Mouse (Mus musculus): ENCODE measurements around the gene Btbd9. TPM values are rescaled to one million over a fixed set of nuclear protein-coding genes. Genes with fewer than 3 reads are reported as not detected.

Btbd9 gene
- polyA plus RNA-seq, 1 experiment from 2014 or later = 135 TPM

GRCm38 (mm10) chr17:30188031-30188981, 388.0 kb downstream of the Btbd9 start:
- peak overlapping the region; percentile 73 for H3K27ac ChIP-seq (ENCODE audit: low read depth, low read length)
- peaks cover 35% of the 10 kb centered on the region for H3K4me1 ChIP-seq (ENCODE audit: control insufficient read depth, insufficient read depth, low read depth, low read length)
- no peaks in the 10 kb centered on the region for H3K9me3 ChIP-seq (ENCODE audit: control insufficient read depth, low read length)
- H3K4me2 ChIP-seq (ENCODE audit: low read length) = peak overlapping the region; percentile 13
- peak; percentile 81 for ATAC-seq
- H3K9ac ChIP-seq (ENCODE audit: low read depth, low read length) = no peak overlapping the region
- H3K4me3 ChIP-seq (ENCODE audit: low read length) = no peak overlapping the region
- no peaks in the 10 kb centered on the region for H3K27me3 ChIP-seq (replicated peaks; ENCODE audit: control insufficient read depth, insufficient read depth, low read length)
- WGBS = 11% methylated on average over 20 of the region's 20 CpGs
- H3K36me3 ChIP-seq (ENCODE audit: control insufficient read depth, insufficient read depth, low read length) = no peaks in the 10 kb centered on the region

GRCm38 (mm10) chr17:30187581-30187980, 388.7 kb downstream of the Btbd9 start:
- Histone ChIP-seq H3K9me3 (ENCODE audit: control insufficient read depth, low read length) (no peaks in the 10 kb centered on the region), H3K4me3 (ENCODE audit: low read length) (no peak overlapping the region), H3K9ac (ENCODE audit: low read depth, low read length) (no peak overlapping the region), H3K27me3 (replicated peaks; ENCODE audit: control insufficient read depth, insufficient read depth, low read length) (no peaks in the 10 kb centered on the region), H3K4me1 (ENCODE audit: control insufficient read depth, insufficient read depth, low read depth, low read length) (peaks cover 35% of the 10 kb centered on the region), H3K4me2 (ENCODE audit: low read length) (peak overlapping the region; percentile 8), H3K36me3 (ENCODE audit: control insufficient read depth, insufficient read depth, low read length) (no peaks in the 10 kb centered on the region), H3K27ac (ENCODE audit: low read depth, low read length) (peak overlapping the region; percentile 73)
- ATAC-seq = no peak; the same call in 1 of the 2 replicates
- WGBS = 26% methylated on average over 5 of the region's 5 CpGs

GRCm38 (mm10) chr17:30187154-30187553, 389.1 kb downstream of the Btbd9 start:
- H3K36me3 ChIP-seq (ENCODE audit: control insufficient read depth, insufficient read depth, low read length) = no peaks in the 10 kb centered on the region
- H3K27ac ChIP-seq (ENCODE audit: low read depth, low read length) = no peak overlapping the region
- no peak for ATAC-seq
- no peaks in the 10 kb centered on the region for H3K9me3 ChIP-seq (ENCODE audit: control insufficient read depth, low read length)
- no peak overlapping the region for H3K4me3 ChIP-seq (ENCODE audit: low read length)
- no peak overlapping the region for H3K4me2 ChIP-seq (ENCODE audit: low read length)
- H3K4me1 ChIP-seq (ENCODE audit: control insufficient read depth, insufficient read depth, low read depth, low read length) = peaks cover 35% of the 10 kb centered on the region
- no peaks in the 10 kb centered on the region for H3K27me3 ChIP-seq (replicated peaks; ENCODE audit: control insufficient read depth, insufficient read depth, low read length)
- WGBS = 92% methylated on average over 6 of the region's 6 CpGs
- no peak overlapping the region for H3K9ac ChIP-seq (ENCODE audit: low read depth, low read length)

GRCm38 (mm10) chr17:30183561-30183960, 392.7 kb downstream of the Btbd9 start:
- 62% methylated on average over 6 of the region's 6 CpGs for WGBS
- no peak overlapping the region for H3K4me3 ChIP-seq (ENCODE audit: low read length)
- H3K27ac ChIP-seq (ENCODE audit: low read depth, low read length) = no peak overlapping the region

GRCm38 (mm10) chr17:30182063-30182462, 394.2 kb downstream of the Btbd9 start:
- ATAC-seq = no peak
- H3K27ac ChIP-seq (ENCODE audit: low read depth, low read length) = no peak overlapping the region
- no peak overlapping the region for H3K4me3 ChIP-seq (ENCODE audit: low read length)
- no peak overlapping the region for H3K4me2 ChIP-seq (ENCODE audit: low read length)
- no peaks in the 10 kb centered on the region for H3K36me3 ChIP-seq (ENCODE audit: control insufficient read depth, insufficient read depth, low read length)
- peaks cover 8% of the 10 kb centered on the region for H3K4me1 ChIP-seq (ENCODE audit: control insufficient read depth, insufficient read depth, low read depth, low read length)
- no peak overlapping the region for H3K9ac ChIP-seq (ENCODE audit: low read depth, low read length)
- 83% methylated on average over 2 of the region's 2 CpGs for WGBS
- no peaks in the 10 kb centered on the region for H3K9me3 ChIP-seq (ENCODE audit: control insufficient read depth, low read length)
- H3K27me3 ChIP-seq (replicated peaks; ENCODE audit: control insufficient read depth, insufficient read depth, low read length) = no peaks in the 10 kb centered on the region

More at GRCm38 (mm10) chr17:30183561-30183960, 392.7 kb downstream of the Btbd9 start:
- no peak overlapping the region for H3K9ac ChIP-seq (ENCODE audit: low read depth, low read length)
- no peaks in the 10 kb centered on the region for H3K36me3 ChIP-seq (ENCODE audit: control insufficient read depth, insufficient read depth, low read length)
- H3K4me2 ChIP-seq (ENCODE audit: low read length) = no peak overlapping the region
- H3K9me3 ChIP-seq (ENCODE audit: control insufficient read depth, low read length) = no peaks in the 10 kb centered on the region
- no peaks in the 10 kb centered on the region for H3K27me3 ChIP-seq (replicated peaks; ENCODE audit: control insufficient read depth, insufficient read depth, low read length)
- no peak for ATAC-seq
- peaks cover 18% of the 10 kb centered on the region for H3K4me1 ChIP-seq (ENCODE audit: control insufficient read depth, insufficient read depth, low read depth, low read length)

- Histone ChIP-seq H3K36me3 (ENCODE audit: control insufficient read depth, insufficient read depth, low read length) (no peaks in the 10 kb centered on the region), H3K9ac (ENCODE audit: low read depth, low read length) (no peak overlapping the region), H3K27ac (ENCODE audit: low read depth, low read length) (no peak overlapping the region), H3K4me2 (ENCODE audit: low read length) (no peak overlapping the region), H3K27me3 (replicated peaks; ENCODE audit: control insufficient read depth, insufficient read depth, low read length) (no peaks in the 10 kb centered on the region), H3K9me3 (ENCODE audit: control insufficient read depth, low read length) (no peaks in the 10 kb centered on the region), H3K4me1 (ENCODE audit: control insufficient read depth, insufficient read depth, low read depth, low read length) (peaks cover 6% of the 10 kb centered on the region; the same call in 1 of the 2 replicates), H3K4me3 (ENCODE audit: low read length) (no peak overlapping the region)
- no peak for ATAC-seq
- 90% methylated on average over 4 of the region's 4 CpGs for WGBS
Measured at GRCm38 (mm10) chr17:30181554-30181953, 394.7 kb downstream of the Btbd9 start.

GRCm38 (mm10) chr17:30180197-30180596, 396.1 kb downstream of the Btbd9 start:
- Histone ChIP-seq H3K4me3 (ENCODE audit: low read length) (no peak overlapping the region), H3K4me2 (ENCODE audit: low read length) (no peak overlapping the region), H3K9ac (ENCODE audit: low read depth, low read length) (no peak overlapping the region), H3K9me3 (ENCODE audit: control insufficient read depth, low read length) (no peaks in the 10 kb centered on the region), H3K36me3 (ENCODE audit: control insufficient read depth, insufficient read depth, low read length) (no peaks in the 10 kb centered on the region), H3K27me3 (replicated peaks; ENCODE audit: control insufficient read depth, insufficient read depth, low read length) (no peaks in the 10 kb centered on the region), H3K4me1 (ENCODE audit: control insufficient read depth, insufficient read depth, low read depth, low read length) (peaks cover 6% of the 10 kb centered on the region; the same call in 1 of the 2 replicates), H3K27ac (ENCODE audit: low read depth, low read length) (no peak overlapping the region)
- no peak for ATAC-seq
- 76% methylated on average over 6 of the region's 6 CpGs for WGBS

- Histone ChIP-seq H3K9ac (ENCODE audit: low read depth, low read length) (no peak overlapping the region), H3K9me3 (ENCODE audit: control insufficient read depth, low read length) (no peaks in the 10 kb centered on the region), H3K36me3 (ENCODE audit: control insufficient read depth, insufficient read depth, low read length) (no peaks in the 10 kb centered on the region), H3K4me2 (ENCODE audit: low read length) (no peak overlapping the region), H3K4me1 (ENCODE audit: control insufficient read depth, insufficient read depth, low read depth, low read length) (peaks cover 3% of the 10 kb centered on the region; the same call in 1 of the 2 replicates), H3K27ac (ENCODE audit: low read depth, low read length) (no peak overlapping the region), H3K27me3 (replicated peaks; ENCODE audit: control insufficient read depth, insufficient read depth, low read length) (no peaks in the 10 kb centered on the region), H3K4me3 (ENCODE audit: low read length) (no peak overlapping the region)
- WGBS = 67% methylated on average over 1 of the region's 1 CpGs
- ATAC-seq = no peak
Measured at GRCm38 (mm10) chr17:30178402-30178801, 397.9 kb downstream of the Btbd9 start.

- H3K27ac ChIP-seq (ENCODE audit: low read depth, low read length) = no peak overlapping the region
- 48% methylated on average over 4 of the region's 4 CpGs for WGBS
Measured at GRCm38 (mm10) chr17:30177435-30177834, 398.9 kb downstream of the Btbd9 start.

More at GRCm38 (mm10) chr17:30177435-30177834, 398.9 kb downstream of the Btbd9 start:
- Histone ChIP-seq H3K9ac (ENCODE audit: low read depth, low read length) (no peak overlapping the region), H3K9me3 (ENCODE audit: control insufficient read depth, low read length) (no peaks in the 10 kb centered on the region), H3K27me3 (replicated peaks; ENCODE audit: control insufficient read depth, insufficient read depth, low read length) (no peaks in the 10 kb centered on the region), H3K36me3 (ENCODE audit: control insufficient read depth, insufficient read depth, low read length) (no peaks in the 10 kb centered on the region), H3K4me3 (ENCODE audit: low read length) (no peak overlapping the region), H3K4me1 (ENCODE audit: control insufficient read depth, insufficient read depth, low read depth, low read length) (peaks cover 3% of the 10 kb centered on the region; the same call in 1 of the 2 replicates), H3K4me2 (ENCODE audit: low read length) (no peak overlapping the region)
- ATAC-seq = peak; percentile 52; the same call in 1 of the 2 replicates
